Mouse (Mus musculus): ENCODE results near the gene Chrnd. TPM values are rescaled to one million over a fixed set of nuclear protein-coding genes. Genes with fewer than 3 reads are reported as not detected.
A peak's percentile ranks its signal among the peaks of the same experiment; 100 is the strongest.

The Chrnd gene
- total and polyA plus RNA-seq, 2 experiments from 2014 or later = not detected

- no peak overlapping the region for H3K4me2 ChIP-seq (ENCODE audit: low read depth)
- ATAC-seq (no peak), DNase-seq (no peak)
- H3K27me3 ChIP-seq (ENCODE audit: insufficient read depth, low read length) = no peaks in the 10 kb centered on the region
- no peak overlapping the region for H3K4me3 ChIP-seq (ENCODE audit: low read depth, low read length)
- no peak overlapping the region for H3K27ac ChIP-seq (ENCODE audit: low read depth, low read length)
- 21% methylated on average over 17 of the region's 17 CpGs for WGBS
- H3K36me3 ChIP-seq (ENCODE audit: insufficient read depth) = no peaks in the 10 kb centered on the region
- H3K9ac ChIP-seq = no peak overlapping the region
- H3K4me1 ChIP-seq (ENCODE audit: insufficient read depth) = no peaks in the 10 kb centered on the region
- 0 out of 2 replicates have a peak, but pooled peaks have one; percentile 24 for TF ChIP-seq CTCF (IDR thresholded peaks at IDR 0.05; ENCODE audit: low read depth)
- H3K9me3 ChIP-seq (ENCODE audit: low read length) = no peaks in the 10 kb centered on the region
Observed at GRCm38 (mm10) chr1:87206339-87206738, 15.9 kb downstream of the Chrnd start.

GRCm38 (mm10) chr1:87211431-87211830 lies 21.0 kb downstream of the Chrnd start:
- peaks cover 19% of the 10 kb centered on the region for H3K4me1 ChIP-seq (ENCODE audit: insufficient read depth)
- H3K36me3 ChIP-seq (ENCODE audit: insufficient read depth) = no peaks in the 10 kb centered on the region
- ATAC-seq (no peak), DNase-seq (no peak)
- H3K27ac ChIP-seq (ENCODE audit: low read depth, low read length) = no peak overlapping the region
- no peak overlapping the region for H3K4me3 ChIP-seq (ENCODE audit: low read depth, low read length)
- H3K9me3 ChIP-seq (ENCODE audit: low read length) = no peaks in the 10 kb centered on the region
- TF ChIP-seq CTCF (IDR thresholded peaks at IDR 0.05; ENCODE audit: low read depth) = no peak
- 90% methylated on average over 4 of the region's 4 CpGs for WGBS
- no peak overlapping the region for H3K9ac ChIP-seq
- H3K4me2 ChIP-seq (ENCODE audit: low read depth) = no peak overlapping the region
- no peaks in the 10 kb centered on the region for H3K27me3 ChIP-seq (ENCODE audit: insufficient read depth, low read length)

DNA sequence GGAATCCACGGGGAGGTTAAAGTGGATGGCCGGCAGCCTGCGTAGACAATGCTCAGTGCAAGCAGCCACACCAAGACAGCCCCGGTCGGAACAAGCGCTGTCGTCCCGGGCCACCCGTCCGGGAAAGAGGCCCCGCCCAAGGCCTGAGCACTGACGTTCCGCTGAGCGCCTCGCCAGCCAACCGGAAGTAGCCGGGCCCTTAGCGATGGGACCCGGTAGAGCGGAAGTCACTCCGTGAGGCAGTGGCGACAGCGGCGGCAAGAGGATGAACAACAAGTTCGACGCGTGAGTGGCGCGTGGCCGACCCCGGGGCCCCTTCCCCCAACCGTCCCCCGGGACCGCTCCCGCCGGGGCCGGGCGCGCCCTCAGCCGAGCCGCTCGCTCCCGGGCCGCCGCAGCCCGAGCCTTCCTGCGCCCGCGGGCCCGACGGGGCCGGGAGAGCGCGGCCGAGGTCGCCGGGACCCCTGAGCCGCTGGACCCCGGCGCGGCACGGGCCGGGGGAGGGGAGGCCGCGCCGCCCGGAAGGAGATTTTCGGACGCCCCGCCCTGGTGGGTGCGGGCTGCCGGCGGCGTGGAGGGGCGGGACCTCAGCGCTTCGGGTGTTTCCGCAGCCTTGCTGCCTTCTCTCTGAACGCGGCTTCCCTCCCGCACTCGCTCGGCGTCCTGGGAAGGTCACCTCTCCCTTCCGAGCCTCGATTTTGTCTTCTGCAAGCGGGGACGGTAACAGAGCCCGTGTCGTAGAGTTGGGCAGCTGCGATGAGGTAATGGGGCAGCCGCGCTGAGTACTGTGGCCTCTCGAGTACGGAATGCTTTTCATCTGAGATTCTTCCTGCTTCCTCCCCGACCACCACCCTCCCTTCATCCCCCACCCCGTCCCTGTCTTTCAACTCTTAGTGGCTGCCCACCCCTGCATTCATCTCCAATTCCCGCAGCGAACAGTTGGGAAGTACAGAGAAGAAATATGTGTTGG lies 23.6 kb downstream of the Chrnd start, which contains the start of gene Eif4e2:
Eif4e2 (plus strand) TSS at position 180 of the 970 bp plus-strand sequence.
- ATAC-seq (peak; percentile 99), DNase-seq (peak; percentile 96)
- Histone ChIP-seq H3K9ac (peak within 1 kb of the TSS; percentile 94), H3K4me2 (ENCODE audit: low read depth) (peak within 1 kb of the TSS; percentile 67), H3K27ac (ENCODE audit: low read depth, low read length) (peak within 1 kb of the TSS; percentile 98), H3K9me3 (ENCODE audit: low read length) (no peaks in the 10 kb centered on the region), H3K4me3 (ENCODE audit: low read depth, low read length) (peak within 1 kb of the TSS; percentile 97), H3K27me3 (ENCODE audit: insufficient read depth, low read length) (no peaks in the 10 kb centered on the region), H3K36me3 (ENCODE audit: insufficient read depth) (no peaks in the 10 kb centered on the region), H3K4me1 (ENCODE audit: insufficient read depth) (peaks cover 19% of the 10 kb centered on the region)
- WGBS = 2% methylated on average over 59 of the region's 99 CpGs
- TF ChIP-seq CTCF (IDR thresholded peaks at IDR 0.05; ENCODE audit: low read depth) = peak; percentile 50

- no peak for ATAC-seq
Observed at GRCm38 (mm10) chr1:87214748-87215147, 24.3 kb downstream of the Chrnd start.

GRCm38 (mm10) chr1:87217938-87218337 lies 27.5 kb downstream of the Chrnd start:
- DNase-seq = peak; percentile 26
- no peak overlapping the region for H3K27ac ChIP-seq (ENCODE audit: low read depth, low read length)
- H3K9ac ChIP-seq = no peak overlapping the region
- no peak overlapping the region for H3K4me3 ChIP-seq (ENCODE audit: low read depth, low read length)
- H3K9me3 ChIP-seq (ENCODE audit: low read length) = no peaks in the 10 kb centered on the region
- peak; percentile 65 for TF ChIP-seq CTCF (IDR thresholded peaks at IDR 0.05; ENCODE audit: low read depth)
- no peak overlapping the region for H3K4me2 ChIP-seq (ENCODE audit: low read depth)
- peaks cover 18% of the 10 kb centered on the region for H3K4me1 ChIP-seq (ENCODE audit: insufficient read depth)
- ATAC-seq = no peak
- peaks cover 34% of the 10 kb centered on the region for H3K36me3 ChIP-seq (ENCODE audit: insufficient read depth)
- 65% methylated on average over 3 of the region's 3 CpGs for whole genome bisulfite sequencing
- H3K27me3 ChIP-seq (ENCODE audit: insufficient read depth, low read length) = no peaks in the 10 kb centered on the region

More at GRCm38 (mm10) chr1:87214748-87215147, 24.3 kb downstream of the Chrnd start:
- Histone ChIP-seq H3K36me3 (ENCODE audit: insufficient read depth) (peaks cover 4% of the 10 kb centered on the region; the same call in 1 of the 2 replicates), H3K27ac (ENCODE audit: low read depth, low read length) (peak overlapping the region; percentile 98), H3K4me2 (ENCODE audit: low read depth) (peak overlapping the region; percentile 67), H3K9me3 (ENCODE audit: low read length) (no peaks in the 10 kb centered on the region), H3K4me3 (ENCODE audit: low read depth, low read length) (peak overlapping the region; percentile 97), H3K9ac (peak overlapping the region; percentile 94), H3K4me1 (ENCODE audit: insufficient read depth) (peaks cover 19% of the 10 kb centered on the region), H3K27me3 (ENCODE audit: insufficient read depth, low read length) (no peaks in the 10 kb centered on the region)
- 33% methylated on average over 4 of the region's 4 CpGs for WGBS
- DNase-seq = no peak
- no peak for TF ChIP-seq CTCF (IDR thresholded peaks at IDR 0.05; ENCODE audit: low read depth)

GRCm38 (mm10) chr1:87225739-87226138 lies 35.3 kb downstream of the Chrnd start:
- Histone ChIP-seq H3K9me3 (ENCODE audit: low read length) (no peaks in the 10 kb centered on the region), H3K4me1 (ENCODE audit: insufficient read depth) (no peaks in the 10 kb centered on the region), H3K4me3 (ENCODE audit: low read depth, low read length) (no peak overlapping the region), H3K9ac (no peak overlapping the region), H3K27me3 (ENCODE audit: insufficient read depth, low read length) (no peaks in the 10 kb centered on the region), H3K4me2 (ENCODE audit: low read depth) (no peak overlapping the region), H3K36me3 (ENCODE audit: insufficient read depth) (peaks cover 95% of the 10 kb centered on the region), H3K27ac (ENCODE audit: low read depth, low read length) (no peak overlapping the region)
- TF ChIP-seq CTCF (IDR thresholded peaks at IDR 0.05; ENCODE audit: low read depth) = no peak
- ATAC-seq (no peak), DNase-seq (no peak)
- 97% methylated on average over 8 of the region's 8 CpGs for WGBS
